Mouse (Mus musculus): ENCODE measurements around the gene Ophn1. TPM values are rescaled to one million over a fixed set of nuclear protein-coding genes. Genes with fewer than 3 reads are reported as not detected.

The Ophn1 gene
- polyA plus RNA-seq (2015; fragmentation: Nextera tagmentation; extraction: Ambion mirVana): 26.3 and 28.4 TPM in 2 replicates

DNA sequence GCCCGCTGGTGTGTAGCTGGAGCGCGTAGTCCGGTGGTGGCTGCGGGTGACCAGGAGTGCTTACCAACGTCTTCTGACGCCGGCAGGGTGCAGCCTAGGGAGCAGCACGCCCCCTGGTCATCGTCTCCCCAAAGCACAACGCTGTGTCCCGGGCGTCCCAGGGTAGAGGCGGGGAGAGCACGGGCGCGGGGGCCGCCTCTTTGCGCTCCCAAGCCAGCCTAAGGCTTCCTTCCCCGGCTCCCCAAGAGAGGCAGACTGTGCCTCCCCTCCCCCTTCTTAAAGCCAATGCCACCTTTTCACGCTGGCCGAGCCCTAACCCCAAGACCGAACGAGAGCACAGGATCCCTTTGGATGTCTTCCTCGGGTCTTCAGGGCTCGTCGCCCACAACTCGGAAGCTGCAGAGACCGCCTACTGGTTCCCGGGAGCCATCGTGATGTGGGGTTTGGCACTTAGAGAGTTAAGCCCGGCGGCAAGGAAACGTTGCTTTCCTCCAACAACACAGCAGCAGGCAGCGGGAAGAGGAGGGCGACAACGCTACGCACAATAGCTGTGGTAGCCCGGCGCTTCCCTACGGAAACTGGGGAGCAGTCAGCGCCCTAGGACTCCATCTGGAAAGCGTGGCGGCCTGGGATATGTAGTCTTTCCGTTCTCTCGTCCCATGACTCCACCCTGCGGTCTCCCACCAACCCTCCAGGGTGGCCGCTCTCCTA, at the start of gene Ophn1:
Gene Ophn1 (minus strand): TSS at position 620 of the 711 bp plus-strand sequence.
- H3K27me3 ChIP-seq: peaks cover 10% of the 10 kb centered on the region; the same call in 1 of the 2 replicates
- H3K36me3 ChIP-seq: no peaks in the 10 kb centered on the region
- peak within 1 kb of the TSS; percentile 47 for H3K4me2 ChIP-seq
- ATAC-seq (ENCODE audit: insufficient number of reproducible peaks, low FRiP score, low TSS enrichment, low read depth): peak; percentile 86
- no peaks in the 10 kb centered on the region for H3K4me1 ChIP-seq
- peak within 1 kb of the TSS; percentile 54 for H3K4me3 ChIP-seq
- peak within 1 kb of the TSS; percentile 37; the same call in 1 of the 2 replicates for H3K9ac ChIP-seq
- H3K27ac ChIP-seq: peak within 1 kb of the TSS; percentile 83
- 16% methylated on average over 48 of the region's 48 CpGs for WGBS
- H3K9me3 ChIP-seq: no peaks in the 10 kb centered on the region

DNA sequence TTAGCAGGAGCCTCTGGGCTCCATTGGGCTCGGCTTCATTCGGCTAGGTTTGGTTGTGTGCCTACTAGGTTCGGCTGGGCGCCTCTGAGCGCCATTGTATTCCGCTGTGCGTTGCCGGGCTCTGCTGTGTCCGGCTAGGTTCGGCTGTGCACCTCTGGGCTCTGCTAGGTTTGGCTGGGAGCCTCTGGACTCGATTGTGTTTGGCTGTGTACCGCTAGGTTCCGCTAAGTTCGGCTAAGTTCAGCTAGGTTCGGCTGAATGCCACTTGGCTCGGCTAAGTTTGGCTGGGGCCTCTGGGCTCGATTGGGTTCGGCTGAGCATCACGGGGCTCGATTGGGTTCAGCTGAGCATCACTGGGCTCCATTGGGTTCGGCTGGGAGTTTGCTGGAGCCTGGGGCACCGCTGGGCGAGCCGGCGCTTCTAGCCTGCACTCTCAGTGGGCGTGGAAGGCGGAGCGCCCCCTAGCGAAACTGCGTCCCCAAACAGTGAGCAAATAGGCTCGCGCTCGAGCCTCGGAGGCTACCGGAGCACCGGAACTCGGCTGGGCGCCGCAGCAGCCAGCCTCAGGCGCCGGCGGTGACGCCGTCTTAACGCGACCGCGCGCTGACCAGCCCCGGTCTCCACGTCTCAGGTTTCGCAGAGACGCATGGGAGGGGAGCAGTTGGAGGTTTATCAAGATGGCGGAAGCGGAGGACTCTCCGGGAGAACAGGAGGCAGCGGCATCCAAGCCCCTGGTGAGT, 46.9 kb upstream of the Ophn1 start:
- WGBS: 24% methylated on average over 57 of the region's 57 CpGs
- Histone ChIP-seq H3K27ac (peak overlapping the region; percentile 97), H3K9me3 (no peaks in the 10 kb centered on the region), H3K4me1 (no peaks in the 10 kb centered on the region; the same call in 1 of the 2 replicates), H3K4me2 (peak overlapping the region; percentile 40), H3K36me3 (no peaks in the 10 kb centered on the region), H3K9ac (peak overlapping the region; percentile 69), H3K4me3 (peak overlapping the region; percentile 63), H3K27me3 (no peaks in the 10 kb centered on the region)
- peak; percentile 82 for ATAC-seq (ENCODE audit: insufficient number of reproducible peaks, low FRiP score, low TSS enrichment, low read depth)

DNA sequence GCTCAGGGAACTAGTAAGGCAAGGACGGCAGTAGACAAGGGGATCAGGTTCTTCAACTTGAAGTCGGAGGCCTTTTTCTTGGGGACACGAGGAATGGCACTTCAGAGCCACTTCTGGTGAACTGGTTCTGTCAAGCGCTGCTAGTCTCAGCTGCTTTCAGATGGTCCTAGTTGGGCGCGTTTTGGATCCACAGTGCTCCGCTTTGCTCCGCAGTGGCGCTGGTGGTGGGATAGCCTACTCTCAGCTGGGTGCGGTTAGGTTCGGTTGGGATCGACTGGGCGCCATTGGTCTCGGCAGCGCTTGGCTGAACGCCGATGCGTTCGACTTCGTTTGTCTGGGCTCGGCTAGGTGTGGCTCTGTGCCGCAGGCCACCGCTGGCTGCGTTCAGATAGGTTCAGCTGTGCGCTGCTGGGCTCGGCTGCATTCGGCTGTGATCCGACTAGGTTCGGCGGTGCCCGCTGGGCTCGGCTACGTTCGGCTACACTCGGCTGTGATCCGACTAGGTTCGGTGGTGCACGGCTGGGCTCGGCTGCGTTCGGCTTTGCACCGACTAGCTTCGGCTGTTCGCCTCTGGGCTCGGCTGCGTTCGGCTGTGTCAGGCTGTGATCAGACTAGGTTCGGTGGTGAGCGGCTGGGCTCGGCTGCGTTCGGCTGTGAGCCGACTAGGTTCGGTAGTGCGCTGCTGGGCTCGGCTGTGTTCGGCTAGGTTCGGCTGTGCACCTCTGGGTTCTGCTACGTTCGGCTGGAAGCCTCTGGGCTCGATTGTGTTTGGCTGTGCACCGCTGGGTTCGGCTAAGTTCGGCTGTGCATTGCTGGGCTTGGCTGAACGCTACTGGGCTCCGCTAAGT, 46.1 kb upstream of the Ophn1 start:
- Histone ChIP-seq H3K36me3 (no peaks in the 10 kb centered on the region), H3K27me3 (0 out of 2 replicates have a peak, but pooled peaks cover 2% of the 10 kb centered on the region), H3K4me3 (peak overlapping the region; percentile 63), H3K9ac (peak overlapping the region; percentile 63), H3K4me1 (no peaks in the 10 kb centered on the region; the same call in 1 of the 2 replicates), H3K27ac (peak overlapping the region; percentile 97), H3K4me2 (peak overlapping the region; percentile 50), H3K9me3 (no peaks in the 10 kb centered on the region)
- 19% methylated on average over 66 of the region's 66 CpGs for WGBS
- peak; percentile 96 for ATAC-seq (ENCODE audit: insufficient number of reproducible peaks, low FRiP score, low TSS enrichment, low read depth)

DNA sequence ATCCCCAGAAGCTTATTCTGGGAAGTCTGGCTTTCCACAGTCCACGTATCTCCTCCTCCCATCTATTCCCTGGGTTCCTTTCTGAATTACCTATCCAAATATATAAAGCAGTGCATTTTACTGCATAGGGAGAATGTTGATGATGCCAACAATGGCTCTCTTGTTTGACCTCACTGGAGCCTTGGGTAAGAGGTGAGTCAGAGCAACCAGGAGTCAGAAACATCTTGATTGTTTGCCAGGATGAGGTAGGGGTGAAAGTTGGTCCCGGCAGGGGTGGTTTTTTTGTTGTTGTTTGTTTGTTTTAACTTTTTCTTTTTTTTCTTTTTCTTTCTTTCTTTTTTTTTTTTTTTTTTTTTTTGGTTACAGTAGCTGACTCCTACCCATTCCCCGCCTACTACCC, 45.3 kb upstream of the Ophn1 start, which contains the start of gene Yipf6:
Gene Yipf6 (plus strand): TSS at position 216 of the 400 bp plus-strand sequence.
- WGBS: 69% methylated on average over 3 of the region's 3 CpGs
- H3K9me3 ChIP-seq: no peaks in the 10 kb centered on the region
- no peaks in the 10 kb centered on the region for H3K36me3 ChIP-seq
- 0 out of 2 replicates have a peak, but pooled peaks cover 2% of the 10 kb centered on the region for H3K27me3 ChIP-seq
- H3K4me2 ChIP-seq: peak within 1 kb of the TSS; percentile 50
- peak within 1 kb of the TSS; percentile 37; the same call in 1 of the 2 replicates for H3K9ac ChIP-seq
- no peak for ATAC-seq (ENCODE audit: insufficient number of reproducible peaks, low FRiP score, low TSS enrichment, low read depth)
- H3K27ac ChIP-seq: peak within 1 kb of the TSS; percentile 97
- H3K4me1 ChIP-seq: no peaks in the 10 kb centered on the region; the same call in 1 of the 2 replicates
- H3K4me3 ChIP-seq: peak within 1 kb of the TSS; percentile 63

DNA sequence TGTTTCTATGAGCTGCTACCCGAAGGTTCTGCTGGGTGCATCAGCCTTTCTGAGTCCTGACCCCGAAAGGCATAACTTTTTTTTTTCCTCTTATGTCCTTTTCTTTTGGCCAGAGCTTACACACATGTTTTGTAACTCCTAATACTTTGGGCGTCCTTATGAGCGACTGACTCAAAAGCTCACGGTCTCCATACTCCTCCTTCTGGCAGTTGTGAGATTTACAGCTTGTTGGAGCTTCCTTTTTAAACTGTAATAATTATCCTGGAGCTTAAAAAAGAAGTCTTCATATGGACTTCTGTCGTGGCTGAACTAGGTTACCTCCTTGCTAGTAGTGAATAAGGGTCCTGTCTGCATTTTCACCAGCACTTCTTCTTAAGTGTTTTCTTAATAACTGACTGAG, 28.6 kb upstream of the Ophn1 start:
- H3K27ac ChIP-seq: no peak overlapping the region

DNA sequence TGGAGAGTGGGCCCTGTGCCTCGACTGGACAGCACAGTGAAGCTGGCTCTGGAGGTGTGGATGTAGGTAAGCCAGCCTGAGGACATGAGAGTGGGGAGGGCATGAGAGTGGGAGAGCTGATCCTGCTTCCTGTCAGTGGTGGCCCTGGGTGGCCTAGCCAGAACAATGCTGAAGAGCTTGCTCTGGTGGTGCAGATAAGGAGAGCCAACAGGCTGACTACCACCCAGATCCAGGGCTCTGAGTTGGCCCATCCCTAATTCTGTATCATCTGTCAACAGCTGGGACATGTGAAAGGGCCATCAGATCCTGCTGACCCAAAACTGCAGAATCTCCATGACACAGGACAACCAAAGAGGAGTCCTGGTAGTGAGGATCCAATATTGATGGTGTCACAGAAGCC, 18.1 kb upstream of the Ophn1 start:
- no peak for ATAC-seq (ENCODE audit: insufficient number of reproducible peaks, low FRiP score, low TSS enrichment, low read depth)
- 50% methylated on average over 1 of the region's 1 CpGs for WGBS
- Histone ChIP-seq H3K9me3 (no peaks in the 10 kb centered on the region), H3K9ac (no peak overlapping the region), H3K4me2 (no peak overlapping the region), H3K36me3 (no peaks in the 10 kb centered on the region), H3K4me1 (no peaks in the 10 kb centered on the region), H3K4me3 (no peak overlapping the region), H3K27me3 (no peaks in the 10 kb centered on the region), H3K27ac (no peak overlapping the region)

More for the DNA sequence above, 28.6 kb upstream of the Ophn1 start:
- ATAC-seq (ENCODE audit: insufficient number of reproducible peaks, low FRiP score, low TSS enrichment, low read depth): no peak
- H3K9me3 ChIP-seq: no peaks in the 10 kb centered on the region
- no peaks in the 10 kb centered on the region for H3K4me1 ChIP-seq
- no peak overlapping the region for H3K4me3 ChIP-seq
- H3K36me3 ChIP-seq: no peaks in the 10 kb centered on the region
- no peaks in the 10 kb centered on the region; the same call in 1 of the 2 replicates for H3K27me3 ChIP-seq
- WGBS: 20% methylated on average over 6 of the region's 6 CpGs
- H3K9ac ChIP-seq: no peak overlapping the region
- no peak overlapping the region for H3K4me2 ChIP-seq

DNA sequence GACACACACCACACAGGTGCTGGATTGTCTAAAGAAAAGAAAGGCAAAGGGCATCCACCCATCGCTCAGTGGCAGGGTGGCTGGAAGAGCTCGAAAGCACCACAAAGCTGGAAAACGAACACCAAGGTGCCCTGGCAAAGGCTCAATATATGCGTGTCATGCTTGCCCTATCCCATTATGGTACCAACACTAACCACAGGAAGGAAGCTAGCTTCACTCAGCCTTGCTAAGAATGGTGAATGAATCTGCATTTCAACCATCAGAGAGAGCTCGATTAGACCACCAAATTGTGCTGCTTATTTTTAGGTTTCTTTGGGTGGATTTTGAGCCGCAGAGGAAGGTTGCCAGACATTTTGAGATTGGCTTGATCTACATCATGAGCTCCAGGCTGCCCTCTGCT, 13.4 kb upstream of the Ophn1 start:
- 90% methylated on average over 6 of the region's 6 CpGs for WGBS

DNA sequence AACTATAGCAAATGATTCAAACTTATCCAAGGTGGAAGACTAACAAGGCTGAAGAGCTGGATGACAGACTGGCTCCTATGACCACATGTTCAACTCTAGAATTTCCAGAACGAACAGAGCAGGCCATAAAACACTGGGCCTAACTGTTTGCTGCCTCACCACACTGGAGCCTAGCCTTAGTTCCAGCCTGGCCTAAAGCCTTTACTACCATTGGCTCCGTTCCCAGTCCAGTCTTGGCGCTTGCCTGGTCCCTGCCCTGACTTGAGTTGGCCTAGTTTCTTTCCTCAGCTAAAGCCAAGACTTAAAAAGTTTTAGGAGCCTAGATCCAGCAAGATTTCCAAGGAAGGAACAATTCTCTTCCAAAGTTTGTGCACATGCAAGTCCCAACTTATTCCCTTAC, 7.5 kb upstream of the Ophn1 start:
- Histone ChIP-seq H3K27ac (peak overlapping the region; percentile 43; the same call in 1 of the 2 replicates), H3K9me3 (no peaks in the 10 kb centered on the region), H3K36me3 (no peaks in the 10 kb centered on the region), H3K9ac (no peak overlapping the region), H3K27me3 (no peaks in the 10 kb centered on the region), H3K4me3 (no peak overlapping the region), H3K4me2 (no peak overlapping the region), H3K4me1 (no peaks in the 10 kb centered on the region)
- ATAC-seq (ENCODE audit: insufficient number of reproducible peaks, low FRiP score, low TSS enrichment, low read depth): peak; percentile 67; the same call in 1 of the 2 replicates
- WGBS: 38% methylated on average over 3 of the region's 3 CpGs

More for the DNA sequence above, 13.4 kb upstream of the Ophn1 start:
- Histone ChIP-seq H3K4me2 (no peak overlapping the region), H3K27me3 (no peaks in the 10 kb centered on the region), H3K9ac (no peak overlapping the region), H3K9me3 (no peaks in the 10 kb centered on the region), H3K4me3 (no peak overlapping the region), H3K4me1 (no peaks in the 10 kb centered on the region), H3K27ac (no peak overlapping the region), H3K36me3 (no peaks in the 10 kb centered on the region)
- ATAC-seq (ENCODE audit: insufficient number of reproducible peaks, low FRiP score, low TSS enrichment, low read depth): no peak

DNA sequence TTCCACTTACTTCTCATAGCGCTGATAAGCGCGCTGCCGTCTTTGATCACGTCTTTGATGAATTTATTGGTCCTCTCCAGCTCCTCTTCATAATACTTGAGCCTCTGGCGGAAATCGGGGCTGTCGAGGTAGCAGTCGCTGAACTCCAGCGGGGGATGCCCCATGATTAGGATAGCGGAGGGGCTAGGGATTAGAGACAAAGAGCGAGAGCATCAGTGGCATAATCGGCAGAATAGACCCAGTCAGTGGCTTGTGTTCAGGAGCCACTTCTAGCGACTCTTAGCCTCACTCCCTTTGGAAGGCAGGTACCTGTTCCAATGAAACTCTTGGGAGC, 786 bp downstream of the Ophn1 start:
- Histone ChIP-seq H3K9me3 (no peaks in the 10 kb centered on the region), H3K27me3 (peaks cover 10% of the 10 kb centered on the region; the same call in 1 of the 2 replicates), H3K4me3 (peak overlapping the region; percentile 54), H3K9ac (peak overlapping the region; percentile 37; the same call in 1 of the 2 replicates), H3K36me3 (no peaks in the 10 kb centered on the region), H3K27ac (peak overlapping the region; percentile 83; the same call in 1 of the 2 replicates), H3K4me2 (peak overlapping the region; percentile 47), H3K4me1 (no peaks in the 10 kb centered on the region)
- WGBS: 15% methylated on average over 14 of the region's 14 CpGs
- no peak for ATAC-seq (ENCODE audit: insufficient number of reproducible peaks, low FRiP score, low TSS enrichment, low read depth)

DNA sequence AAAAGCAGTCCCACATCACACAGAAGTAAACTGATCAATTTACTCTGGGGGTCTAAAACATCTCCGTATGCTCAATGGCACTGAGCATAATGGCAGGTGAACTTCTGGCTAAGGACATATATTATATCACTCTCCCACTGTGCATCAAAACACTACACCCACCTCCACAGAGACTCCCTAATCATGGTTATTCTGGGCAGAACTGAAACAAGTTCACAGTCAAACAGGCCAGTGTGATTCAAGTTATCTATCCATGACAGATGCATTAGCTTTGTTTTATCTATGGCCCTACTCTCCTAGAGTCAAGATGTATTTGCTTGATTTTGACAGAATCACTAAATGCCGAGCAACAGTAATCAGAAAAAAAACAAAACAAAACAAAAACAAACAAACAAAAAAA, 8.8 kb downstream of the Ophn1 start:
- no peak overlapping the region for H3K4me3 ChIP-seq
- 86% methylated on average over 2 of the region's 2 CpGs for WGBS
- ATAC-seq (ENCODE audit: insufficient number of reproducible peaks, low FRiP score, low TSS enrichment, low read depth): no peak
- H3K4me2 ChIP-seq: no peak overlapping the region
- peaks cover 3% of the 10 kb centered on the region; the same call in 1 of the 2 replicates for H3K27me3 ChIP-seq
- H3K9me3 ChIP-seq: no peaks in the 10 kb centered on the region
- no peak overlapping the region for H3K9ac ChIP-seq
- no peaks in the 10 kb centered on the region for H3K4me1 ChIP-seq
- no peak overlapping the region for H3K27ac ChIP-seq
- no peaks in the 10 kb centered on the region for H3K36me3 ChIP-seq

DNA sequence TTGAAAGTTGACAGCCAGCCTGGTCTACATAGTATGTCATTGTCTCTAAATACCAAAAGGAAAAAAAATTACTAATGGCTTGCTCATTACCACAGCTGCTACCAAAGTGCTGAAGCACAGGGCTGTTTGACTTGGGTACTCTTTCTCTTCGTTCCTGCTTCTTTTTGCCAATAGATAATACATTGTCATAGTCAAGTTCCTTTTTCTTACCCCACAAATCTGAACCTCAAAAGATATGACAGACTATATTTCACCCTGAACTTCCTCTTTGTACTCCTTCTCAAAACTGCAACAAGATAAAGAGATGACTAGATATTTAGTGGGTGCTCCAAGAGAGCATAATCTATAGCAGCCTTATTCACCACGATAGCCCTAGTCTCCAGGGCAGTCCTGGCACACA, 9.7 kb downstream of the Ophn1 start:
- Histone ChIP-seq H3K4me1 (no peaks in the 10 kb centered on the region), H3K27me3 (peaks cover 3% of the 10 kb centered on the region; the same call in 1 of the 2 replicates), H3K27ac (no peak overlapping the region), H3K9me3 (no peaks in the 10 kb centered on the region), H3K4me3 (no peak overlapping the region), H3K9ac (no peak overlapping the region), H3K4me2 (no peak overlapping the region), H3K36me3 (no peaks in the 10 kb centered on the region)
- ATAC-seq (ENCODE audit: insufficient number of reproducible peaks, low FRiP score, low TSS enrichment, low read depth): no peak
- WGBS: 85% methylated on average over 2 of the region's 2 CpGs
